Mouse (Mus musculus) liver, postnatal 0 days (tissue): ENCODE results near the gene Kcnk13. TPM values are rescaled to one million over a fixed set of nuclear protein-coding genes. Genes with fewer than 3 reads are reported as not detected.
A peak's percentile ranks its signal among the peaks of the same experiment; 100 is the strongest.

ENCODE experiments used
- ATAC-seq: fragments of 200-750 bp; cut with Nextera tagmentation; 2 replicates; pipeline ENCODE4 v1.8.0; 2017; ENCODE audit warnings: mild to moderate bottlenecking, moderate library complexity
- DNase-seq: peaks from one replicate; pipeline ENCODE4 v3.0.0-alpha.2; 2016
- H3K27ac ChIP-seq: fragments of 300-500 bp; sonication (generic); 2 replicates; pipeline ENCODE4 v1.5.1; 2014; ENCODE audit warnings: antibody characterized with exemption, moderate library complexity, mild to moderate bottlenecking, low read depth
- H3K27me3 ChIP-seq: fragments of 300-500 bp; sonication (generic); 2 replicates; pipeline ENCODE4 v1.6.1; 2014; ENCODE audit warnings: low read length, control low read depth, mixed read lengths; ENCODE audit not compliant: insufficient read depth
- H3K36me3 ChIP-seq: fragments of 300-500 bp; sonication (generic); replicated peaks from 2 replicates; pipeline ENCODE4 v1.6.1; 2014; ENCODE audit warnings: mild to moderate bottlenecking, control low read depth, low read length, moderate library complexity, mixed read lengths; ENCODE audit not compliant: insufficient read depth
- H3K4me1 ChIP-seq: fragments of 300-500 bp; sonication (generic); 2 replicates; pipeline ENCODE4 v1.6.1; 2014; ENCODE audit warnings: antibody characterized with exemption, mild to moderate bottlenecking, control low read depth; ENCODE audit not compliant: insufficient read depth
- H3K4me2 ChIP-seq: fragments of 300-500 bp; sonication (generic); 2 replicates; pipeline ENCODE4 v1.6.1; 2014; ENCODE audit warnings: low read depth, mild to moderate bottlenecking, low read length, moderate library complexity, mixed read lengths
- H3K4me3 ChIP-seq: fragments of 300-500 bp; sonication (generic); 2 replicates; pipeline ENCODE4 v1.5.1; 2014; ENCODE audit warnings: low read depth, low read length
- H3K9ac ChIP-seq: fragments of 300-500 bp; sonication (generic); replicated peaks from 2 replicates; pipeline ENCODE4 v1.6.1; 2014; ENCODE audit warnings: mild to moderate bottlenecking, moderate library complexity
- H3K9me3 ChIP-seq: fragments of 300-500 bp; sonication (generic); 2 replicates; pipeline ENCODE4 v1.6.1; 2016; ENCODE audit warnings: mild to moderate bottlenecking, control low read depth, low read length, mixed read lengths
- CTCF ChIP-seq: sonication (generic); IDR thresholded peaks from 2 replicates; pipeline ENCODE4 v1.5.1; 2016; ENCODE audit warnings: antibody characterized with exemption, low read depth
- EP300 ChIP-seq: IDR thresholded peaks from 2 replicates; pipeline ENCODE4 v1.6.1; 2016; ENCODE audit warnings: antibody characterized with exemption, low read depth, mild to moderate bottlenecking
- WGBS: fragments of 180-500 bp; shearing (Covaris S2); extraction: QIAGEN DNeasy Blood & Tissue Kit; methylation state at CpG from one replicate; pipeline ENCODE4 v1.1.7; 2014; ENCODE audit not compliant: insufficient replicate concordance; 5-methylcytosine and 5-hydroxymethylcytosine counted together
- polyA plus RNA-seq: library from polyadenylated mRNA; unstranded; fragments of >200 nt; fragmentation: Nextera tagmentation; extraction: Ambion mirVana; gene quantifications from 2 replicates; pipeline ENCODE4 v1.2.1, GENCODE M21; 2015

Gene Kcnk13
- polyA plus RNA-seq, result 1.3 TPM in 2 replicates

DNA sequence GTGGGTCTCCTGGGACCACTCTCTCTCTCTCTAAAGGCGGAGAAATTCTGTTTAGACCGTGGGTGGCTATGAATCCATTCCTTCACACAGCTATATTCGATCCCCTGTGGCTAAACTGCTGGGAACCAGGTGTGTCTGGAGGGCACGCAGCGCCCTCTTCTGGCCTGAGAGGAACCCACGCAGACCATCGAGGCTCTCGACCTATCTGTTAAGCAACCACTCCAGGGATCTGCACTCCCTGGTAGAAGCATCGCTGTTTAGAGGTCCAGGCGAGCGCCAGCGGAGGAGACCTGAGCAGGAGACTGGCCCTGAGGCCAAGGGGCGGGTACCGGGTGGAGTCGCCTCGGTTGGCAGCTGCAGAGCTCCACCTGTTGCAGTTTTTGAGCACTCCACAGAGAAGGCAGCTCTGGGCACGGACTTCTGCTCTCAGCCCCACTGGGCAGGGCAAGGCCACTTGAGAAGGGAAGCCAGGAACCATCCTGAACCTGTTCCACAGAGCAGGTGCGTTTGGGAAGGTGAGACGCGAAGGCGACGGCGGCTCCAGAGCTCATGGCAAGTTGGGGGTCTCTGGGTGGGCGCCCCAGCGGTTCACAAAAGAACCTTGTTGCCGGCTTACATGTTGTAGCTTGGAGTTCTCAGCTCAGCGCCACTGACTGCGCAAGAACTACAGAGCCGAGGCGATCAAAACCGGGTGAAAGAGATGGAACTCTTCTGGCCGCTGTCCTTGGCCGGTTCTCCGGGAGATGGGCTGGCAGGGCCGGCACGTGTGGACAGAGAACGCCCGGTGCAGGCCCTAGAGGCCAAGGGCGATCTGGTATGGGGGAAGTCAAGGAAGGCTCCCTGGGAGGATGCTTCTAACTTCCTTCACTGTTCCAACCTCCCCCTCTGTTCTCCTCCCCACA lies at the start of gene Kcnk13:
Gene Kcnk13 (plus strand): TSS at position 199 of the 902 bp plus-strand sequence.
- no peak within 1 kb of the TSS for H3K27ac ChIP-seq
- no peaks in the 10 kb centered on the region for H3K9me3 ChIP-seq
- H3K4me1 ChIP-seq, result peaks cover 14% of the 10 kb centered on the region
- TF ChIP-seq CTCF (peak; percentile 86), EP300 (no peak)
- peak within 1 kb of the TSS; percentile 76 for H3K4me2 ChIP-seq
- no peaks in the 10 kb centered on the region for H3K36me3 ChIP-seq
- DNase-seq (peak; percentile 83), ATAC-seq (peak; percentile 77)
- H3K27me3 ChIP-seq, result peaks cover 58% of the 10 kb centered on the region
- WGBS, result 2% methylated on average over 39 of the region's 39 CpGs
- H3K4me3 ChIP-seq, result peak within 1 kb of the TSS; percentile 53
- H3K9ac ChIP-seq, result 0 out of 2 replicates have a peak within 1 kb of the TSS, but pooled peaks have one; percentile 18

GRCm38 (mm10) chr12:99917800-99918427 lies 46.4 kb upstream of the Kcnk13 start:
- 84% methylated on average over 15 of the region's 15 CpGs for WGBS
- Histone ChIP-seq H3K27ac (no peak overlapping the region), H3K9me3 (no peaks in the 10 kb centered on the region), H3K4me2 (no peak overlapping the region), H3K27me3 (no peaks in the 10 kb centered on the region), H3K36me3 (peaks cover 16% of the 10 kb centered on the region), H3K9ac (no peak overlapping the region), H3K4me3 (no peak overlapping the region), H3K4me1 (no peaks in the 10 kb centered on the region)
- DNase-seq, result no peak
- TF ChIP-seq EP300 (no peak), CTCF (no peak)
- no peak for ATAC-seq

DNA sequence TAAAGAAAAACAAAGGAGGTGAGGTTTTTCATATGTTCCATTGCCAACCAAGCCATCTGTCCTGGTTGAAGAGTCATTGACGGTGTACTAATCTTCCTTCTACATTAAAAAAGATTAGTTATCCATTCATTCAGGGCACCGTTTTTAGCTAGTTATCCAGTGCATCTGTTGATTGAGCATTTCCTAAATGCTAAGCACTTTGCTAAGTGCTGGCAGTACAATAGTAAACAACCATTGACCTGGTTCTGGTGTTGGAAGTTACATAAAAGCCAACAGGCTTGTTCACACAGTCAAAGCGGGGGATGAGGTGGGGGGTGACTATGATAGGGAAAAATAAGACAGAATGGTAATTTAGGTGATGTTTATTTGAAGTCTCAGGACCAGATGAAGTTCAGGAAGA lies 44.7 kb upstream of the Kcnk13 start:
- H3K4me1 ChIP-seq, result no peaks in the 10 kb centered on the region
- 83% methylated on average over 3 of the region's 3 CpGs for WGBS
- no peaks in the 10 kb centered on the region for H3K27me3 ChIP-seq
- TF ChIP-seq CTCF (no peak), EP300 (no peak)
- no peak overlapping the region for H3K9ac ChIP-seq
- H3K4me3 ChIP-seq, result no peak overlapping the region
- no peak overlapping the region for H3K4me2 ChIP-seq
- ATAC-seq (no peak), DNase-seq (no peak)
- peaks cover 10% of the 10 kb centered on the region for H3K36me3 ChIP-seq
- H3K27ac ChIP-seq, result no peak overlapping the region
- no peaks in the 10 kb centered on the region for H3K9me3 ChIP-seq

DNA sequence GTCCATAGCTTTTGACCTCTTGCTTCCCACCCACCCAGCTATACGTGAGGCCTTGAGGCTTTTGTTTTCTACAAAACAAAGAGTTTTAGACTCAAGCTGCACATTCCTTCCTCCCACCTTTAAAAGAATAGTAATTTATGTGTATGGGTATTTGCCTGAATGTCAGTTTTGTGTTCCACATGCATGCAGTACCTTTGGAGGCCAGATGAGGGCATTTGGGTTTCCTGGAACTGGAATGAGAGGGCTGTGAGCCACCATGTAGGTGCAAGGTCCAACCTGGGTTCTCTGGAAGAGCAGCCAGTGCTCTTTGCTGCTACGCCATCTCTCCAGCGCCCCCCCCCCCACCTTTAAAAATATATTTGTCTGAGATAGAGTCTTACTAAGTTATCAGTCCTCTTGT lies 43.3 kb upstream of the Kcnk13 start:
- DNase-seq (peak; percentile 28), ATAC-seq (no peak)
- Histone ChIP-seq H3K36me3 (peaks cover 8% of the 10 kb centered on the region; the same call in 1 of the 2 replicates), H3K4me1 (no peaks in the 10 kb centered on the region), H3K9ac (no peak overlapping the region), H3K4me3 (no peak overlapping the region), H3K9me3 (no peaks in the 10 kb centered on the region), H3K27ac (no peak overlapping the region), H3K4me2 (no peak overlapping the region), H3K27me3 (no peaks in the 10 kb centered on the region)
- 79% methylated on average over 3 of the region's 3 CpGs for WGBS
- TF ChIP-seq EP300 (no peak), CTCF (peak; percentile 66)

- no peak overlapping the region for H3K4me3 ChIP-seq
- WGBS, result 77% methylated on average over 5 of the region's 5 CpGs
- DNase-seq (no peak), ATAC-seq (no peak)
- peaks cover 6% of the 10 kb centered on the region; the same call in 1 of the 2 replicates for H3K36me3 ChIP-seq
- TF ChIP-seq EP300 (no peak), CTCF (no peak)
- no peak overlapping the region for H3K4me2 ChIP-seq
- no peaks in the 10 kb centered on the region for H3K27me3 ChIP-seq
- H3K9me3 ChIP-seq, result no peaks in the 10 kb centered on the region
- no peaks in the 10 kb centered on the region for H3K4me1 ChIP-seq
- H3K9ac ChIP-seq, result no peak overlapping the region
- no peak overlapping the region for H3K27ac ChIP-seq
Observed at GRCm38 (mm10) chr12:99923131-99923606, 41.1 kb upstream of the Kcnk13 start.

GRCm38 (mm10) chr12:99923703-99924102 lies 40.6 kb upstream of the Kcnk13 start:
- Histone ChIP-seq H3K4me3 (no peak overlapping the region), H3K9ac (no peak overlapping the region), H3K36me3 (peaks cover 6% of the 10 kb centered on the region; the same call in 1 of the 2 replicates), H3K4me1 (no peaks in the 10 kb centered on the region), H3K27me3 (no peaks in the 10 kb centered on the region), H3K4me2 (no peak overlapping the region), H3K9me3 (no peaks in the 10 kb centered on the region), H3K27ac (no peak overlapping the region)
- DNase-seq, result no peak
- no peak for ATAC-seq
- TF ChIP-seq CTCF, result no peak
- no peak for TF ChIP-seq EP300
- WGBS, result 83% methylated on average over 5 of the region's 5 CpGs
